Mouse (Mus musculus): ENCODE data around the gene Snf8.

- TF ChIP-seq CTCF (conservative IDR thresholded peaks at IDR 0.05; ENCODE audit: low read length) (peak; percentile 50), POU5F1 (IDR thresholded peaks at IDR 0.05; ENCODE audit: borderline replicate concordance, low read length) (no peak)
Measured at GRCm38 (mm10) chr11:95994151-95994550, 40.5 kb upstream of the Snf8 start.
